Mouse (Mus musculus): Measurements from ENCODE around the gene Tmem44.

Gene Tmem44

DNA sequence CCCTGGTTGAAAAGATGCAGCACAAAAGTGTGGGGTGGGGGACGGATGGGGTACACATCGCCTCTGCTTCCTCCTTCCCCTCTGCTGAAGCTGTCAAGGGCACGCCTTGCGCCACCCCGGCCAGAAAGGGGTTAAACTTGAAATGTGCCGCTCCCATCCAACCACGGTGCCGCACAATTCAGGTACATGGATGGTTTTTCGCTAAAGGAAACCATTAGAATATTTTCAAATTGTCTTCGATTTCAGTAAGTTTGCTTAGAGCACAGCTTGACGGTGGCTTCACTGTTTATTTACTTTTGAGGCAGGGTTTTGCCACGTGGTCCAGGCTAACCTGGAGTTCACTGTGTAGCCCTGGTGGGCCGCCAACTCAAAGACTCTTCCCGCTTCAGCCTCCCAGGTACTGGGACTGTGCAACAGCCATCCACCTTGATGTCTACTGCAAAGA, at the start of gene Tmem44:
Gene Tmem44, minus strand, starts transcription at position 95 of the 445 bp plus-strand sequence.
- no peak for DNase-seq (ENCODE audit: low spot score in 2 of 2)

DNA sequence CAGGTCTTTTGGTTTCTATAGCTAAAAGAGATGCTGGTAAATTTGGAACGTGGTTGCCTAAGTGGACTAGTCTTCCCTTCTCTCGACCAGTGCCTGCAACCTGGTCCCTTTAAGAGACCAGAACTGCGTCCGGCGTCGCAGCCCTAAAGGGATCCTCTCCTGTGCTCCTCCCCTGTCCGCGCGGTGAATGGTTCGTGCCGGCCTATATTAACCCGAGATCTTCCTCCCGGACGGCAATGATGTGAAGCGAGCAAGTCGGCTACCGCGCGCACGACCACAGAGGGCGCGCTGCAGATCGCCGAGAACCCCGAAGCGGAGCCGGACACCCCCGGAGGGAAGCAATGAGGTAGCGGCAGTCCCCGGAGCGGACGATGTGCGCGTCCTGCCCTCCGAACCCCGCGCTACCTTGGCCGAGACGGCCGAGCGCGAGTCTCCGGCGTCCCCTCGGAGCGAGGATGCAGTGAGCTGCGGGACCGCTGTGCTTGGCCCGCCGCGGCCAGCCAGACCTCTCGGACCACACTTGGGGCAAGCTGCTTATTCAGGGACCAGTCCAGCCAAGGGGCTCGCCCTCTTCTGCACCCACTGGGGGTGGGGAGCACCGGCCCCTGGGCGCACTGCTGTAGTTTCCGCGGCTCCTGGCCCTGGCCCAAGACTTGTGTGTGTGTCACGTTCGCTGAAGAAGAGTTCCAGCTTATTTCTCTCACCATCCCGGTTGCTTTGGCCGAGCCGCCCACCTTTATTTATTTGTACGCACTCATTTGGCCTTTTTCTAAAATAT, 49.0 kb upstream of the Tmem44 start, which contains the start of gene Fam43a:
Gene Fam43a, plus strand, starts transcription at position 233 of the 778 bp plus-strand sequence.
- DNase-seq (ENCODE audit: low spot score in 2 of 2), result peak; percentile 69 to 76

DNA sequence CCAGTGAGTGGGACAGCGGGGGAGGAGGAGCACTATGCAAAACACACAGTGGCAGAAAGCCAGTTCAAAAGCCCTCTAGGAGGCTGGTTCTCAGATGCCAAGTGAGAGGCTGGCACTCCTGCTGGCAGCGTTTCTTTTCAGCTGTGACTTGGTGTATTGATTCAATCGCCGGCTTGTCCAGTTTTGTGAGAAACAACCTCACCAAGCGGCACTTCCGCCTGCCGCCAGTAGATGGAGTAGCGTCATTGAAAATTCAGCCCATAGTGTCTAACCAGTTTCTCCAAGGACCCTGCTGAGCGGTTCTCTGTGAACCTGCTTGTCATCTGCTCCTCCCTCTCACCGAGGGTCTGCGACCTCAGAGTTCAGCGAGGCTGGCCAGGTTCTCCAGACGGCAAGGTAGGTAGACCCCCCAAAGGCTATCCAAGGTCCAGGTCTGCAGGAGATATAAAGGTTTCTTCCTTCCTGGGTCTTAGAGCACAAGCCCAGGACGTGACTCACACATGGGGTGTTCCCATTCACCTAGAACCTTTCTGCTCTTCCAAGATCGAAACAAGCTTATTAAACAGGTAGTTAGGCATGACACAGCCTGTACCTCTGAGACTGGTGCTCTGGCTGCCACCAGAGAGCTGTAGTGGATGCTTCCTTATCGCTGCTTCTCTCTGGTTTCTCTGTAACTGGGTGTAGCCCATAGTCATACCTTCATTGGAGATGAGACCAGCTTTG, 46.5 kb upstream of the Tmem44 start:
- DNase-seq (ENCODE audit: low spot score in 2 of 2), result peak; percentile 95 to 97

DNA sequence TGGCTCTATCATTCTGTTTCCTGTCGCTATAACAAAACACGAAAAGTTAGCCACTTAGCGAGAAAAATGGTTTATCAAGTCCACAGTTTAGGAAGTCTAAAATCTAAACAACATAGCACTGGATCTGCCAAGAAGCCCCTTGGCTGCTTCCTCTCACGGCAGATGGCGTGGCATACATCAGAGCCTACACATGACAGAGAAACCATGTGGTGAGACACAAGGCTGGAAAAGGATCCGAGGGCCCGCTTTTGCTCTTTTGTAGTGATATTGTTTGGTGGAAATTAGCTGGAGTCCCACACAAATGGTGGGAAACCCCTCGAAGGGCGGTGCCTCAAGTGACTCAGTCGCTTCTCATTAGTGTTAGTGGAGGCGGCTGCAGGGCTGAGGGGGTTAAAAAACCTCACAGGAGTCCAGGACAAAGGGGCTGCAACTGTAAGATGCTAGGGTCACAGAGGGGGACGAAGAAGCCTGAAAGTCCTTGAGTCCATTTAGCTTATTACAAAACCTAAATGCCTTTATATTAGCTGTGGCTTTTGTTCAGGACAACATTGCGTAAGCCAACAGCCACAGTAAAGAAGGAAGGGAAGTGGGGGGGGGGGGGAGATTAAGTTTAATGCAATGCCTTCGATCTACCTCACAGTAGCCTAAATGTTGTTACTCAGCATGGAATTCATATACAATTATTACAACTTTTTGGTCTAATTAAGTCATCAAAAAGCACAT, 45.4 kb upstream of the Tmem44 start:
- DNase-seq (ENCODE audit: low spot score in 2 of 2), result no peak

DNA sequence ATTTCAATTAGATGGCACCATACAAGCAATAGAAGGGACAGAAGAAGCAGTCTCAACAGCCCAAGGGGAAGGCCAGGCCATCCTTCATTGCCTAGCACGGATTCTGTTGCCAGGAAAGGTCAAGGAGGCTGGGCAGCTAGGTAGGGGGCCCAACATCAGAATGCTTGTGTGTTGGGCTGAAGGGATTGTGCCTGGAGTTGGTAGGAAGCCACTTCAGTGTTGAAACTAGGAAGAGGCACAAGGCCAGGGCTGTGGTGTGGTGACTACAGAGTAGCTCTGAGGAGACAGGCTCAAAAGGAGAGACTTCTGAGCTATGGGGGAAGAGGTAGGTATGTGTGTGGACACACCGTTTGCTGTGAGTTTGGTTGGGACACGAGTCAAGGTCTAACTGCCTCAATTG, 44.7 kb upstream of the Tmem44 start:
- DNase-seq (ENCODE audit: low spot score in 2 of 2), result no peak

DNA sequence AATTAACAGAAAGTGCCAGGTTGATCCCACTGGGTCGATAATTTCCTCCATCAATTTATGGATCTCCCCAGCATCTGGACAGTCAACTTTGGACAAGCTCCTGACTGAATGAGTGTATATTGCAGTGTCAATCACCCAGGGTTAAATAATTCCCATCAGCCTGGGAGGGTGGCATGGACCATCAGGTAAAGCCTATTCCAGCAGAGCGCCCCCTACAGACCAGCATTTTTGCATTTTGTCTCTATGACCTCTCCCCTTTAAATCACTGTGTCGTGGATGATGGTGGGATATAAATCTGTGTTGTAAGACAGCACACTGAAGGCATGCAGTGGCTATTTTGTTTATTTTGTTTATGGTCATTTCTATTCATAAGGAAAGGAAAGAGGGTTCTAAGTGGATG, 41.3 kb upstream of the Tmem44 start:
- DNase-seq (ENCODE audit: low spot score in 2 of 2), result no peak

DNA sequence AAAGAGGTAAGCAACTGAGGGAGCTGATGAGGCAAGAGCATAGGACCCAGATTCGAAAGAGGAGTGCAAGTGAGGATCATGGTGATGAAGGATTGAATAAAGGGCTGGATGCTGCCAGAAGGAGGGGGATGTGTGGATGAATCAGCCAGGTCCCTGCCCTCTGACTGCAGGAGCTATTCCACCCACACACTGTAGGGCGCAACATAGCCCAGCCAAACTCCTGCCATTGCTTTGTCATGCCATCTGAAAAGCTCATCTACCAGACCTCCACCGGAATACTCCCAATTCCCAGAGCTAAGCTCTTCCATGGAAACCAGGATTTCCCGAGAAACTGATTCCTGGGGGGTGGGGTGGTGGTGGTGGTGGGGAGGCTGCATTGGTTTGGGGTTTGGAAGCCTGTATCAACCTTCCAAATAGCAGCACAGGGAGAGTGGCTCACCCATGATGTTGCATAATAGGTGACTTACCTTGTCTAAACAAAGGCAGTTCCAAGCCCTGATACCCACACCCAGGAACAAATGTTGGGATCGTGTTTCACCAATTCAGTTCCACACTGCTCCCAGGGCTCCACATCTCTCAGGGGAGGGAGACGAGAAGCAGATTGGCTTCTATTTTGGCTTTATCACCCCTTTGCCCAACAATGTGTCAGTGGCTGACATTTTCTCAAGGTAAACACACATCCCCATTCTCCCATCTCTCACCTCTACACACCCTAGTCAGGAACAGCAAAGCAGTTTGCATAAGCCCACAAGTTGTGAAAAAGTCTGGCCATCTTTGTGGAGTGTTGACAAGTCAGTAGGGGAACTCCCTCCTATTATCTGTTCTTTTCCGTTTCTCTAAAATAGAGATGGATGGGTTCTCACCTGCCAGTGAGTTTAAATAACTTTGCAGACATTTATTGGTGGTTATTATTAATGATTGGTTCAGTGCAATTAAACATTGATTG, 39.9 kb upstream of the Tmem44 start:
- no peak for DNase-seq (ENCODE audit: low spot score in 2 of 2)

DNA sequence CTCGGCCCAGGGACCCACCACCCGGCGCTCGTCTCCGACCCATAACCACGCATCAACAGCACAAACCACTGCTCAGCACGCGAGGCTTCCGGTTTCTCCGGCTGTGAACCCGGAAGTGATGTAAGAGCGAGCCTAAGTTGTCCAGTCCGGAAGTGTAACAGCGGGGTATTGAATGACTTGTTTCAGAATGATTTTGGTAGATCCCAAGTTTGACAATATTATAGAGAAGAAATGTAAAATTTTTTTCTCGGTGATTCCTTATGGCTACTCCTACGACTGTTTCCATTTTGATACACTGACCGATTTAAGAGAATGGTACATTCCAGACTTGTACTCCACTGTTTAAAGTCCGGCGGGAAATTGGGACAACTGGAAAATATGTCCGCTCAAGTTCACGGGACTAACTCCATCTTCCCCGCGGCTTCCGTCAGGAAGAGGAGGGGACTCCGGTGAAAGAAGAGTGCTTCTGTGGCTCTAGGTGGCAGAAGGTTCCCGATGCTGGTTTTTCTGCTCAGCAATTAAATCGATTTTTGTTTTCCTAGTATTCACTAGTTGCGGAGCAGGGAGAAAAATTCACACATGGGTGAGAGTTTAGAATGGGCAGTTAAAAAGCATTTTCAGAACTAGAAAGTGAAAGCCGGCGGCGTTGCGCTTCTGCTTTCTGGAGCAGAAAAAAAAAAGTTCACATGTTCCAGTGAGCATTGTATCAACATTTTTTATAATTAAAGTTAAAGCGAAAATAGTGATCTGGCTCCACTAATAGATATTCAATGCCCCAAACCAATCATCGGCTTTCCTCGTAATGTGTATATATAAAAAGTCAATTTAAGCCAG, 37.1 kb upstream of the Tmem44 start, which contains the start of gene Lsg1:
Gene Lsg1, minus strand, starts transcription at position 99 of the 834 bp plus-strand sequence.
- DNase-seq (ENCODE audit: low spot score in 2 of 2), result peak; percentile 59 to 79

DNA sequence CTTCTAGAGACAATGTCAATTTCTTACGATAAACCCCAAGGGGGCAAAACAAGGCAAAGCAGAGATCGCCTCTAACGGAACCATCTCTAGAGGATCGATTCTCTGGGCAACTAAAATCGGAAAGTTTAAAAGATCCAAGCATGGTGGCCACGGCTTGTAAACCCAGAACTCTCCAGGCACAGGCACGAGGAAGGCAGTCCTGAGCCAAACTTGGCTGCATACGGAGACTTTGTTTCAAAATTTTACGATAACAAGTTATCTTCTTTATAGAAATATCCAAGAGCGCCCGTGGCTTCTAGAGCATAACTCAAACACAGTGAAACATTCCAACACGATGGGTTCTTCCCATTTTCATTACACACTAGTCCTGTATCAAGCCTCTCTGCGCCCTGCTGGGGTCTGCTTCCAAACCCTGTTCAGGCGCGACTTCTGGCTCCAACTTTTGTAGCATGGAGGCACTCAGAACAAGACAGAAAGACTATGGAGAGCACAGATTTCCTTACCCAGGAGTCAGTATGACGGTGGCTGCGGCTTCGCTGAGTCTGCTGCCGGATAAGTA, 36.4 kb upstream of the Tmem44 start:
- DNase-seq (ENCODE audit: low spot score in 2 of 2), result no peak

DNA sequence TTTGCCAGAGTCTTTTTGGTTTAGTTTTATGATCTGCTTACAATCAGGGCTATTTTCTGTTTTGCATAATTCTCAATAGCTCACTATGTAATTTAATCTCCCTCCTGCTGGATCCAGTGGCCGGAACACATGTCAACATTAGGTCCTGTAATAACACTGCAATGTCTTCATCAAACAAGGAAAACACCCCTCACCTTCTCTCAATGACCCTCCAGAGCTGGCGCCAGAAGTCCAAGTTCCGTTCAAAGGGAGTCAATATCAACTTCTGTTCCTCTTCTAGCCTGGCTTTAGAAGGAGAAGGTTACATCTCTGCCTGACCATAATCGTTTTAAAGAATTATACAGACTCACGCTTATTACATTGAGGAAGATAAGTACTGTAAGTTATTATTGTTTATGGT, 30.1 kb upstream of the Tmem44 start:
- no peak for DNase-seq (ENCODE audit: low spot score in 2 of 2)

DNA sequence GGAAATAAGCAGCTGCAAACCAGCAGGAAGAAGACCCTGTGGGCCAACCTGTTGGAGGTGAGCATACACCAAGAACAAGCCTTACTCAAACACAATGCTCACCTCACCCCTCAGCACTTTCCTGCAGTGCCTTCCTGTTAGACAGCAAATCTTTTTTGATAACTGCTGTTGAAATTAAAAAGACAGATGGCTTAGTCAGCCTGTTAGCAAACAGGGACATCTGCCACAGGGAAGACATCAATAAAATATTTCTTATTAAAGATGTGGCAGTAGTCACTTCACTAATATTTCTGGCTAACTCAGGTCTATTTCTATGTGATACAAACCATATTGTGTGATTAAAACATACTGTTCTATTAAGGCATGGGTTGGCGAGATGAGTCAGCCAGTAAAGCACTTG, 25.8 kb upstream of the Tmem44 start:
- no peak for DNase-seq (ENCODE audit: low spot score in 2 of 2)

DNA sequence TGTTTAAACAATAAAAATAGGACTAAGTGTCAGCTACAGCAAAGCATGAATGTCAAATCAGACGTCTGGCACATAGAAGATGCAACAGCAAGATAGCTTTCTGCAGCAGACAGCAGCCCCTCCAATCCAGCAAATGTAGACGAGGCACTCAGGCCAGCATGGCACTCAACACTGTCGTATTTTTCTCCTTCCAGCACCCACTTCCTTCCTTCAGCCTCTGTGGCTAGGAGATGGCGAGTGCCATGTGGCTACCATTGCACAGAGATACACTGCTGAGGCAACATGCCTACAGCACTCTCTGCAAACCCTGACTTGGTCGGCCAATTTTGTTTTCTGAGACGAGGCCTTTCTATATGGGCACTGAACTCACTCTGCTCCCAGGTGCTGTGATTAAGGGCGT, 25.2 kb upstream of the Tmem44 start:
- DNase-seq (ENCODE audit: low spot score in 2 of 2), result no peak

DNA sequence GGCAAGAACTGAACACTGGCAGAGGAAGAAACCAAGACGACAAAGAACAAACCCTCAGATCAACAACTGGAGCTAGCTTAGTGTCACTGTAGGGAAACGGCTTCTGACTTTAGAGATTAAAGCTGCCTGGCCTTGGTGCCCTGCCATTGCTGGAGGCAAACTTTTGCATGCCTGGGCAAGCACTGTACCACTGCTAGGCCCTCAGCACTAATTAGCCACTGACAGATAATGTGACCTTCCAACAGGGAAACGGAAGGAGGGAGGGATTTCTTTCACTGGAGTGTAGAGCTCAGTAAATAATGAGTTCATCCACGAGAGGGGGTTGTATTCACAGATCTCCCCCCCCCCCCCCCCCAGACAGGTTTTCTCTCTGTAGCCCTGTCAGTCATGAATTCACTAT, 21.6 kb upstream of the Tmem44 start:
- DNase-seq (ENCODE audit: low spot score in 2 of 2), result no peak

DNA sequence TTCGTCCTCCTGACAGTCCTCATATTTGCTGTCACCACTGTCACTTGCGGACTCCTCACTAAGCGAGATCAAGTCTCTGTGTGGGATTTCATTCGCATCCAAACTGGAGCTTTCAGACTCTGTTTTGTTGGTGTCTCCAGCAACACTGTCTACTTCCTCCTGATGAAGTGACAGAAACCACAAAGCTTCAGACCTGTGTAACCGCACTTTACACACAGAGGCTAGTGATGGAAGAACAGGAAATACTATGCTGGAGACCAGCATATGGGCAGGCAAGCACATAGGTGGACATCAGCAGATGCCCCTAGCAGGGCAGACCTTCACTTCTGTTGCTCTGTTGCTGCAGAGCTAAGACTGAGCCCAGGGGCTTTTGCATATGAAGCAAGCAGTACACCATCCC, 20.7 kb upstream of the Tmem44 start:
- DNase-seq (ENCODE audit: low spot score in 2 of 2), result no peak

DNA sequence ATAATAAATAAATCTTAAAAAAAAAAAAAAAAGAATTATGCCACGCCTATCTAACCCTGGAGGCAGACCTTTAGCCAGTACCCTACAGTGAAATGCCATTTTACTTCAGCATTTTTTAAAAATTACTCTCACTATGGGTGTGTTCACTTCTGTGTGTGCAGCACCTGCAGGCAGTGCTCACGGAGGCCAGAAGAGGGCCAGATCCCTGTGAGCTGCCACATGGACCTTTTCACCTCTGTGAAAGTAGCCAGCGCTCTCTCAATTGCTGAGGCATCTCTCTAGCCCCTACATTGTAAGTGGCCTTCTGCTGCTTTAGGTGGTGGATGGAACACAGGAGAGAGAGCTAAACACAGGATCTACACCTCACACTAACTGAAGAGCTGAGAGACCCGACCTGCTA, 19.5 kb upstream of the Tmem44 start:
- no peak for DNase-seq (ENCODE audit: low spot score in 2 of 2)

DNA sequence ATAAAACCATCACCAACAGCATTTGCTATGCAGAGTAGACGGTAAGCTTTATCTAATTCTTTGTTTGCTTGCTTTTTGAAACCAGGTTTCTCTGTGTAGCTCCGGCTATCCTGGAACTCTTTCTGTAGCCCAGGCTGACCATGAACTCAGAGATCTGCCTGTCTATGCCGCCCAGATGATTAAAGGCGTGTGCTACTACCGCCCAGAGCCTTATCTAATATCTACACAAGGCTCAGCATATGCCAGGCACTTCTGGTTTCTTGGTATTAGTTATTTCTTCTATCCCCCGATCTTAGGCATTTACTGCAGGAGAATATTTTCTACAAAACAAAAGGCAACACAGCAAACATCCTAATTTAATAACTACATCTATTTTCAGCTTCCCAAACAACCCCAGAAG, 15.0 kb upstream of the Tmem44 start:
- DNase-seq (ENCODE audit: low spot score in 2 of 2), result no peak

DNA sequence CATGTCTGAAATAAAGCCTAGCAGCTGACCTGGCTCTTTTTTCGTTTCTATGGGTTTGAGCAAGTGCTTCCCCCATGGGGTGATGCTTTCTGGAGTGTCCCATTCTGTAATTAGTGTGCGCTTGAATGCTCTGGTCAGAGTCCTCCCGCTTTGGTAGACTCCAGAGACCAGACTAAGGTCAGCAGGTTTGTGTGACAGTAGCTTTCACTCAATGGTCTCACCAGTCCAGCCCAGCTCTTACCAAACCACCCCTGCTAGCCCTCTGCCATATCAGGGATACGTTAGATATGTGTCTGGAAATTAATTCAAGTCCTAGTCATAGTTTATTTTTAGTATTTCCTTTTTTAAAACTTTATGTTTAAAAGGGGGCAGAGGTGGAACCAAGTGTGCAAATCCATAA, 10.0 kb upstream of the Tmem44 start:
- DNase-seq (ENCODE audit: low spot score in 2 of 2), result no peak

DNA sequence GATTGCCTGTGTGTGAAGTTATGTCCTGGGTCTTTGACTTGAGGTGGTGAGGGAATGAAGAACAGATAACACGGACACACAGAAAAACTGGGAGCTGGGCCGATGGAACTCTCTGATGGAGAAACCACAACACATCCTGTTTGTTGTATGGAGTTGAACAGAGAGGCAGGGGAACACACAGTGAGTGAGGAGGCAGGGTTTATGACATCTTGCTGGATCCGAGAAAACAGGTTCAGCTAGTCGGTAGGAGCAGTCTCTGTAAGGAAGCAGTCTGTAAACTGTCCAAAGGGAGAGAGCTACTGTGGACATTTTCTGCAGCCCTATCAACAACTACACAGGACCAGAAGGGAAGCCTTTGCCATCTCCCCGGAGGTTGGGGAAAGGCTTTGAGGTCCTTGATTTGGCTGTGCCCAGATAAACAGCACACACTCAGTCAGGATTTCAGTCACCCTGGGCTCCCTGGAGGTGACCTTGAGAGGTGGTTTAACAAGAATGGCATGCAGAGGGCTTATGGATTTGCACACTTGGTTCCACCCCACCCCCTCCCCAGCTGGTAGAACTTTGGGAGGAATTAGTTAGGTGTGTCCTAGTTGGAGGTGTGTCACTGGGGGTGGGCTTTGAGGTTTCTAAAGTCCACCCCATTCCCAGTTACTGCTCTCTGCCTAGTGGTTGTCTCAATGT, 8.8 kb upstream of the Tmem44 start:
- no peak for DNase-seq (ENCODE audit: low spot score in 2 of 2)

DNA sequence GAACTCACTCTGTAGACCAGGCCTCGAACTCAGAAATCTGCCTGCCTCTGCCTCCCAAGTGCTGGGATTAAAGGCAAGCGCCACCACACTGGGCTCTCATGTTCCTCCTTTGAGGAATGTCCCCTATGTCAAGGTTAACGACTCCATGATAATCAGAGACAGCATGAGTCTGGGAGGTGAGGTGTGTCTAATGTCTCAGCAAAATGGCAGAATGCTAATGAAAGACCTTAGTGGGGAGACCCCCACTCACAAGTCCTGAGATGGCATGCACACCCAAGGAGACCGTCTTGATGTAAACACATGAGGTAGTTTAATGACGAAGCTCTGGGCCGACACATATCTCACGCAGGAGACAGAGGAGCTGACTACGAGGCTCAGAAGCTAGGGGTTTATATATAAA, 3.5 kb upstream of the Tmem44 start:
- DNase-seq (ENCODE audit: low spot score in 2 of 2), result no peak
